Mouse (Mus musculus) spleen, embryonic (tissue): ENCODE results near the gene Wdr73.

Experiments
- CTCF ChIA-PET: fragments of 350-600 bp; sonication (Branson Sonifier 250); formaldehyde crosslinking; loops from one replicate; lab custom pipeline; 2022; lab: Charles Lee

Gene Wdr73

DNA sequence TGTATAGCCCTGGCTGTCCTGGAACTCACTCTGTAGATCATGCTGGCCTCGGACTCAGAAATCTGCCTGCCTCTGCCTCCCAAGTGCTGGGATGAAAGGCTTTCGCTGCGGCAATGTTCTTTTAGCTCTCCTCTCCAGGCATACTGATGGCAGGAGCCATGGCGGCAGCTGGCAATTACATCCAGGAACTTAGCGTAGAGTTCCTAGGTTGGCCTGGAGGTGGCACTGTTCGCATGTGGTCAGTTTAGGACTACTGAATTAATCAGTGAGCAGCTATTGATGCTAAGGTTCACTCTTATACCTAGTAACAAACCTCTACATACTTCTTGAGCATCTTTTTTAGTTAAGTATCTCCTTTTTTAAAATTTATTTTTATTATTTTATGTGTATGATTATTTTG is 43.9 kb downstream of the Wdr73 start:
- CTCF ChIA-PET, result interaction anchor here (0.7 to 1.0 kb wide), 2 partner anchors 175 to 203 kb away, joined by 3 to 4 read pairs; no protein-coding TSS in a partner anchor

DNA sequence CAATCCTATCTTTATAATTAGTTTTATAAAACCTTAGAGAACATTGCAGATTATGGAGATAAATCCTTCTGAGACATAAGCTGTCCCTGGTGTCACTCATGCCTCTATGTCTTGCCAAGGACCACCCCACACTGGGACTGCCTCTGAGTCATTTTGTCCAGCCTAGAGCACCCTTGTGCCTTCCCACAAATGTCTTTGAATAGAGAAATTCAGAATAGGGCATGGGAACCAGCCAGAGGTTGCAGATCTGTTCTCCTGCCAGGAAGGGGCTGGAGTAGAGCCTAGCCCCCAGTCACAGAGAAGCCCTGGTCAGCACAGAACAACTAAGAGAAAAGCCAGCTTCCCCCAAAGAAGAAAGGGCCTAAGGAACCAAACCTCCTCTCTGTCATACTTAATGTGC is 45.8 kb downstream of the Wdr73 start:
- CTCF ChIA-PET, result interaction anchor here (0.6 to 0.7 kb wide), 2 partner anchors 55 to 132 kb away, joined by 5 to 6 read pairs; no protein-coding TSS in a partner anchor

DNA sequence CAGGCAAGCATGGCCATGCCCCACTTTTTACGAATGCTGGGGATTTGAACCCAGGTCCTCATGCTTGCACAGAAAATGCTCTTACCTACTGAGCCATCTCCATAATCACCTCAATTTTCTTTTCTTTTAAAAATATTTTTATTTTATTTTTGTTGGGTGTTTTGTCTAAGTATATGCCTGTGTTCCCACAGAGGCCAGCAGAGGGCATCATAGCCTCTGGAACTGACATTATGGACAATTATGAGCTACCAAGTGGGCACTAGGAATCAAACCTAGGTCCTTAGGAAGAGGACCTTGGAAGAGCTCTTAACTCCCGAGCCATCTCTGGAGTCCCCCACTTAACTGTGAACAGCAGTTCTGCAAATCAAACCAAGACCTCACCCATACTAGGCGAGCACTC is 47.9 kb downstream of the Wdr73 start:
- CTCF ChIA-PET, result interaction anchor here (0.6 kb wide), 1 partner anchor 11 kb away, joined by 8 read pairs; no protein-coding TSS in a partner anchor

DNA sequence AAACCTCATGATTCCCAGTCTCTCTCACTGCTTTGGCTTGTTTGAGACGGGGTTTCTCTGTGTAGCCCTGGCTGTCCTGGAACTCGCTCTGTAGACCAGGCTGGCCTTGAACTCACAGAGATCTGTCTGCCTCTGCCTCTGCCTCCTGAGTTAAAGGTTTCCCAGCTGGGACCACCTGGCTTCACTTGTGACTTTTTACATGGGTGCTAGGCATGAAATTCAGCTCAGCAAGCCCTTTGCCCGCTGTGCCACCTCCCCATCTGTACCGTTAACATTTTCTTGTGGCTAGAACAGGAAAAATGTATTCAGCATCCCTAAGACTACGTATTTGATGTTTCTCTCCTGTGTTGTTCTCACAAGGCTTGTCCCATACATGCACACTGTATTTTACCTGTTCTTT is 50.5 kb downstream of the Wdr73 start:
- CTCF ChIA-PET, result interaction anchor here (0.7 to 1.0 kb wide), 2 partner anchors 120 to 132 kb away, joined by 4 to 5 read pairs; no protein-coding TSS in a partner anchor

DNA sequence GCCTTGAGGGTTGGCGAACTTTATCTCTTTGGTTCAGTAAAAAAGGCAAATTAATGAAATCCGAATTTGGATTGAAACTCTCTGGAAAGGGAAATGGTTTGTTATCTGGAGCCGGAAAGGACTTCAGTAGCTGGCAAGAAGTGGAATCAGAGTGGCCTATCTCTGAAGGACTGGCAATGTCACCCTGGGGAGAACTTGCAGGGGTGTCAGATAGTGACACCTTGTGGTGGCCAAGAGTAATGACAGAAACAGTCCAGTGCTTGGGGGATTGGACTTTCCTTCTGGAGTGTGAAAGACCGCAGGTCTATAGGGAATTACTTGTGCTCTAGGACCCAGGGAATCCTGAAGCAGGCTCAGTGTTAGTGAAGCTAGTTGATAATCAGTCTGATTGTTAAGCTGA is 51.4 kb downstream of the Wdr73 start:
- CTCF ChIA-PET, result interaction anchor here (0.5 to 1.0 kb wide), 4 partner anchors 51 to 755 kb away, joined by 3 to 4 read pairs (median 3); no protein-coding TSS in a partner anchor

DNA sequence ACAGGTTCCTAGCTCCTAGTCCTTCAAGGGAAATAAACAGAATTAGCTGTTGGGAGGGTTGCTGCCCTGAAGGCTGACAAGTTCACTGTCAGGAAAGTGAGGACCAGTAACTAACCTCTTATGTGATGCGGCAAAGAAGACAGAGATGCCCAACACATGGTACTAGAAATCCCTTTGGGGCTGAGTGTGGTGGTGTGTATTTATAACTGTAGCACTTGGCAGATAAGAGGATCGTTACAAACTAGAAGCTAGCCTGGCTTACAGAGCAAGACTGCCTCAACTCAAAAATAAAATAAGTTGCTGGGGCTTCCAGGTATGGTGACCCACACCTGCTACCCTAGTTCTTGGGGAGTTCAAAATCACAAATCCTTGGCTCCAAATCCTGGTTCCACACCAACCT is 51.8 kb downstream of the Wdr73 start:
- CTCF ChIA-PET, result interaction anchor here (0.5 to 1.0 kb wide), 5 partner anchors 39 to 755 kb away, joined by 3 to 4 read pairs (median 3); no protein-coding TSS in a partner anchor

DNA sequence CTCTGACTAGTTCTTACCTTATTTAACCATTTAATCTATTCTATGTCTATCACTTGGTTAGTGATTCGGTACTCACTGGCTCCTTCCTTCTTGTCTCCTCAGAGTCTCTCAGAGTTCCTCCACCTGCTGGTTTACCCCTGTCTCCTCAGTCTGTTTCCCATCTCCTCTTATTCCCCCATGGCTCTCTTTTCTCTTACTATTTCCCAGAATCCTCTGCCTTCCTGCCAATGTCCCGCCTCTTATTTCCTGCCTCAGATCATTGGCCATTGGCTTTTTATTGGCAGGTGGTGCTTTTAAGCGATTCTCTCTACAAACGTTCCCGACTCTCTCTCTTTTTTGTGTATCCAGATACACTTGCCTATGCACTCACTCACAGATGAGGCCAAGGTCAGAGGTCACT is 54.4 kb downstream of the Wdr73 start:
- CTCF ChIA-PET, result no interaction called here

DNA sequence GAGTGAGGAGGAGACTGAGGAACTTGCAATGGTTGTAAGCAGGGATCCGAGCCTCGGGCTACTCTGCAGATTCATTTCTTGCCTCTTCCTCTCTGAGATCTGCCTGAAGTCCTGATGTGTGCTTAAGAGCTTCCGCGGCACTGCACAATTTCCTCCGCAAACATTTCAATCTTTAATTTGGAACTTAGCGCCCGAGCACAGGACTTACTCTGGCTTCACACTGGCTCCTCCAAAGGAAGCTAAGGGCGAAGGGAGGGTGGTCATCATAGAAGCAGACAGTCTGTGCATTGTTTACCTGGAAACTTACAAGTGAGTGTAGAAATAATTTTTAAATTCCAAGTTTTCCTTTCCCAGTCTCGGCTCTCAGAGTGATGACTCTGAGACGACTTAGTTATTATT is 54.8 kb downstream of the Wdr73 start:
- CTCF ChIA-PET, result no interaction called here

DNA sequence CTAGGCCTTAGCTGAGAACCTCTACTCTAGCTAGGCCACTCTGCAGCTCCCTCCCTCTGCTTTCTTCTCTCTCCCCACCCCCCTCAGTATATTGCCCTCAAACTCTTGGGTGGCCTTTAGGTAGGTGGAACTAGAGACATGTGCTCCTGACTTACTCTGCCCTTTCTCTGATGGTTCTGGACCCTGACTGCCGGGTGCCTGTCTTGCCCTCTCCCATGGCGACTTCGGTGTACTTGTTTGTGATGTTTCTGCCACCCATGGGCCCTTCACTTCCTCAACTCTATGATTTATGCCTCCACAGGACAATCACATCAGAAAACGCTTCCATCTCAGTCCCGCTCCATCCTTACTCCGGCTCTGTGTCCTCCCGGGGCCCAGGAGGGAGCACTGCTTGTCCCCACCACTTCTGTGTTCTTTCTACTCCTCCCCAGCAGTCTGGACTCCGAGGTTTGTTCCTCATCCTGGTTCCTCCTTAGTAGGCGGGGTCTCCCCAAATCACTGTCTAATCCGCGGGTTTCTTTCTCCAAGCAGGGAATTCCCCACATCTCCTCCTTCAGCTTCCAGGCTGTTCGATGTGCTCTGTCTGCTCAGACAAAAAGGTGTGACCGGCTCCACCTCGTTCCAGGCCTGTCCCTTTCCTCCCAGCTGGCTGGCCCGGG is 55.3 kb downstream of the Wdr73 start:
- CTCF ChIA-PET, result interaction anchor here (0.6 kb wide), 1 partner anchor 64 kb away, joined by 4 read pairs; no protein-coding TSS in a partner anchor

DNA sequence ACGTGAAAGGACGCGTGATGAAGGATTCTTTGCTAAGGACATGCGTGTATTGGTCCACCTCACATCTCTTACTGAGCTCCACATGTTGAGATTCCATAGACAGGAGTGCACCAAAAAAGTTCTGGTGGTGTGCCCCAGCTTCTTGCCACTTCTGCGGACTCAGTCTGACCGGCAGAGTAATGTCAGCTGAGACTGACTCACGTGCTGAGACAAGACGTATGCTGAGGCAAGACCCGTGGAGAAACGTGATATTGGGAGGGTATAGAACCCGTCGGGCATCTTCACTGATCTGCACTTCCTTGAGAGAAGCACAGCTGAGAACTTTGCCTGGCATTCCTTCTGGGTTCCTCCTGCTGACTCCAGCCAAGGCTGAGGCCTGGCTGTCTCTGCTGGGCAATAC is 56.4 kb downstream of the Wdr73 start:
- CTCF ChIA-PET, result interaction anchor here (0.5 kb wide), 1 partner anchor 29 kb away, joined by 3 read pairs; no protein-coding TSS in a partner anchor

DNA sequence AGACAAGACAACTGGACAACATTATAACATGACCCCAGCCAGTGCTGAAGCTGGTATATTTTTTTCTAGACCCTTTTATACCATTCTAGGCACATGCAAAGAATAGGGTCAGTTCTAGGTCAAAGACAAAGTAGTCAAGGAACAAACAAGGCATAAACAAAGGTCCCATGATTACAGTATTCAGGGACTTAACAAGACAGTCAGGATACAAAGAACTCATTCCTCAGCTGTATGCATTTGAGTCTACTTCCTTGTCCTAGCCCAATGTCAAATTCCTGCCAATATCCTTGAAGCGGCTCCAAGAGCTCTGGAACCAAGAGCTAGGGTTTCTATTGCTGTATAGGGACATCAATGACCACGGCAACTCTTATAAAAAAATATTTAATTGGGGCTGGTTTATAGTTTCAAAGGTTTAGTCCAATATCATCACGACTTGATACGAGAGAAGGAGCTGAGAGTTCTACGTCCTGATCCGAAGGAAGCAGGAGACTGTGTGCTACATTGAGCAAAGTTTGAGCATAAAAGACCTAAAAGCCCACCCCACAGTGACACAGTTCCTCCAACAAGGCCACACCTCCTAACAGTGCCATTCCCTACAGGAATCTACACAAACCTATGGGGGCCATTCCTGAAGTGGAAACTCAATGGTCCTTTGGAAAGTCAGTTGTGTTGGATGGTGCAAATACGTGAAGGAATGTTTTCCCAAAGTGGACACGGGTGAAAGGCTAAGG is 57.0 kb downstream of the Wdr73 start:
- CTCF ChIA-PET, result interaction anchor here (0.5 kb wide), 1 partner anchor 28 kb away, joined by 3 read pairs; no protein-coding TSS in a partner anchor

DNA sequence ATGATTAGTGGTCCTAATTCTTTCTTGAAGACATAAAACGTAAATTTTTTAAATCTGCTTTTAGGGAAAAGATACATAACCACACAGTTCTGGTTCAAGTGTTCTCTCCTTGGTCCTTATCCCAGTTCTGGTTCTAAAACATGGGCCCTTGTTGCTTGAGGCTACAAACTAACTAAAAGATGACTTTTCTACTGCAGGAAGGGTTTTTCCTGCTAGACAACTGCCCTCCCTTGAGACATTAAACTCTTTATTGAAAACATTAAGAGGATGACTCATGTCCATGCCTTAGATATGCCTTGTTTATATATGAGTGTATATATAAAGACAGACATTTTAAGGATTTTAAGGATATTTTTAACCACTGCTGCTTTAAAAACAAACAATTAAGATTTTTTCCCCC is 57.9 kb downstream of the Wdr73 start:
- CTCF ChIA-PET, result no interaction called here

DNA sequence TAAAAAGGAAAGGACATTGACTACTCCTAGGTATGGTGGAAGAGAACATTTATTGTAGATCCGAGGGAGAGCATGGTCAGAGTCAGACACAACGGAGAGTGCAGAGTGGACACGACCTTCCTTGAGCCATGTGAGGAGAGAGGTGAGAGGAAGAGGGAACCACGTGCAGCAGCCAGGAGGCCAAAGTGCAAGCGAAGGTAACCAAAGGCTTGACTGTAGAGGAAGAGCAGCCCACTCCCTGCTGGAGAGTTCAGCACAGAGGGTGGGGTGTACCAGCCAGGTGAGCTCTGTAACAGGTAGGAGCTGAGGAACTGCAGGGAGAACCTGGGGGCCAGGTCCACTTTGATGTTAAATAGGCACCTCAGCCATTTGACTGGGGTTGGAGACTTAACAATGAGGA is 58.9 kb downstream of the Wdr73 start:
- CTCF ChIA-PET, result no interaction called here

DNA sequence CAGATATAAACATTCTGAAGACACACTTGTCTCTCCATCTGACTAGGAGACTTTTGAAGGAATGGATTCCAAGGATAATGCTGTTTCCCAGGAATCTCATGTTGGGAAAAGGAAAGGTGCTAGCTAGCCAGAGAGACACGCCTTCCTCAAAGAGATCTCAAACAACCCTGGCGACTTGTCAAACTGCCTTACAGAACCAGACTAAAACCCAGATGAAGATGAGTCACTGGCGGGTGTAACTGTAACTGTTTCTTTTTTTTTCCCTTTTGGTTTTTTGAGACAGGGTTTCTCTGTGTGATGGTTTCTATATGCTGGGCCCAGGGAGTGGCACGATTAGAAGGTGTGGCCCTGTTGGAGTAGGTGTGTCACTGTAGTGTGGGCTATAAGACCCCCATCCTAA is 60.1 kb downstream of the Wdr73 start:
- CTCF ChIA-PET, result no interaction called here
